ENCODE assay signal across 8 mouse cellular contexts in genomic region chr5:34549135-34549482, GRCm38 (mm10). TPM values are rescaled to one million over a fixed set of nuclear protein-coding genes. Genes with fewer than 3 reads are reported as not detected.
DNase-seq lines count a peak whose midpoint lies in the region; ATAC-seq and TF ChIP-seq lines count a peak whose summit lies in the region.

No protein-coding gene starts in this region.

- no peak for TF ChIP-seq CTCF in G1E (IDR thresholded peaks at IDR 0.05; ENCODE audit: low read depth, low read length)

- intact Hi-C loops in heart, postnatal 10 days (cut with DNase I), result loop anchor here (5.0 kb wide), 2 partner anchors 43 to 88 kb away; partner anchors contain the start of gene Mfsd10

- H3K27ac ChIP-seq in heart, embryonic 11.5 days (ENCODE audit: low read depth, low read length), result no peak overlapping the region
- no peak overlapping the region for H3K27ac ChIP-seq in hindbrain, embryonic 12.5 days

- no peak for DNase-seq in heart, postnatal 10 days
- no peak for DNase-seq in G1E (ENCODE audit: low spot score)
- peak; percentile 7 for DNase-seq in lung, postnatal 14 days
- no peak for DNase-seq in natural killer cell, adult 2 months (ENCODE audit: low spot score in 2 of 2)
- DNase-seq in cerebellum, adult 11 months, result no peak
- no peak for DNase-seq in frontal cortex, postnatal 25 days (ENCODE audit: low spot score in 2 of 2)

- peak overlapping the region; percentile 71 for H3K4me3 ChIP-seq in heart, embryonic 11.5 days (ENCODE audit: low read depth, low read length)
- peak overlapping the region; percentile 73 for H3K4me3 ChIP-seq in G1E (ENCODE audit: low read depth, low read length)
- H3K4me3 ChIP-seq in hindbrain, embryonic 12.5 days, result peak overlapping the region; percentile 79

- peak overlapping the region; percentile 89 for H3K9ac ChIP-seq in heart, embryonic 11.5 days (ENCODE audit: low read depth, low read length)
- H3K9ac ChIP-seq in hindbrain, embryonic 12.5 days, result peak overlapping the region; percentile 92

- H3K4me2 ChIP-seq in heart, embryonic 11.5 days, result peak overlapping the region; percentile 94
- H3K4me2 ChIP-seq in hindbrain, embryonic 12.5 days (replicated peaks), result peak overlapping the region; percentile 75

- H3K27me3 ChIP-seq in heart, embryonic 11.5 days (ENCODE audit: control insufficient read depth, insufficient read depth, low read length), result no peaks in the 10 kb centered on the region
- peaks cover 28% of the 10 kb centered on the region for H3K27me3 ChIP-seq in G1E (ENCODE audit: insufficient read depth, low read length)
- H3K27me3 ChIP-seq in hindbrain, embryonic 12.5 days, result no peaks in the 10 kb centered on the region

- 0 out of 2 replicates have a peak, but pooled peaks have one; percentile 22 for ATAC-seq in heart, embryonic 11.5 days (replicated peaks; ENCODE audit: insufficient number of reproducible peaks, low FRiP score, low TSS enrichment)
- ATAC-seq in G1E (ENCODE audit: extremely low read depth, insufficient number of reproducible peaks, low FRiP score, poor library complexity, severe bottlenecking), result no peak
- peak; percentile 17 for ATAC-seq in hindbrain, embryonic 12.5 days (ENCODE audit: low FRiP score)

- H3K9me3 ChIP-seq in heart, embryonic 11.5 days (replicated peaks; ENCODE audit: control insufficient read depth, low read length), result no peaks in the 10 kb centered on the region
- H3K9me3 ChIP-seq in G1E (replicated peaks), result no peaks in the 10 kb centered on the region
- H3K9me3 ChIP-seq in hindbrain, embryonic 12.5 days (replicated peaks), result no peaks in the 10 kb centered on the region

- no peaks in the 10 kb centered on the region for H3K4me1 ChIP-seq in heart, embryonic 11.5 days (ENCODE audit: control insufficient read depth, insufficient read depth, low read length)
- peaks cover 29% of the 10 kb centered on the region for H3K4me1 ChIP-seq in G1E (ENCODE audit: insufficient read depth, low read depth, low read length)
- peaks cover 16% of the 10 kb centered on the region for H3K4me1 ChIP-seq in hindbrain, embryonic 12.5 days

- 0 out of 2 replicates have a peak, but pooled peaks cover 4% of the 10 kb centered on the region for H3K36me3 ChIP-seq in heart, embryonic 11.5 days (ENCODE audit: control insufficient read depth, insufficient read depth, low read length)
- peaks cover 23% of the 10 kb centered on the region for H3K36me3 ChIP-seq in G1E (replicated peaks)
- H3K36me3 ChIP-seq in hindbrain, embryonic 12.5 days, result peaks cover 25% of the 10 kb centered on the region

- 24% methylated on average over 8 of the region's 8 CpGs for WGBS in heart, embryonic 11.5 days (ENCODE audit: insufficient replicate concordance)
- WGBS in hindbrain, embryonic 12.5 days, result 35% methylated on average over 8 of the region's 8 CpGs

RNA-seq across cellular contexts. Expression of gene Sh3bp2, which starts 23.5 kb away (rescaled TPM):
- 4.2 and 5.2 TPM in 2 replicates for polyA plus RNA-seq in heart, embryonic 11.5 days (2014; fragmentation: Nextera tagmentation; extraction: Ambion mirVana)
- 1 to 10 TPM; 3.6 to 6.7 TPM for total RNA-seq in heart, postnatal 10 days (2021)
- total RNA-seq in G1E (2014; fragmentation: Nextera tagmentation), result 2.2 and 3.1 TPM in 2 replicates
- 3.5 and 5.6 TPM in 2 replicates for total RNA-seq in G1E (2017)
- 5.7 and 6.7 TPM in 2 replicates for polyA plus RNA-seq in G1E (2012)
- 17.5 and 17.8 TPM in 2 replicates for polyA plus RNA-seq in hindbrain, embryonic 12.5 days (2016; fragmentation: Nextera tagmentation; extraction: Ambion mirVana)

RNA-seq across cellular contexts. Expression of gene Add1, which starts 24.4 kb away (rescaled TPM):
- polyA plus RNA-seq in heart, embryonic 11.5 days (2014; fragmentation: Nextera tagmentation; extraction: Ambion mirVana), result 166 and 173 TPM in 2 replicates
- 100 to 1,000 TPM; 187 to 196 TPM for total RNA-seq in heart, postnatal 10 days (2021)
- total RNA-seq in G1E (2014; fragmentation: Nextera tagmentation) (147 and 158 TPM in 2 replicates), G1E (2017) (95.2 and 103 TPM in 2 replicates)
- 257 TPM in 2 replicates for polyA plus RNA-seq in G1E (2012)
- 223 and 226 TPM in 2 replicates for polyA plus RNA-seq in hindbrain, embryonic 12.5 days (2016; fragmentation: Nextera tagmentation; extraction: Ambion mirVana)

RNA-seq across cellular contexts. Expression of gene Tnip2, which starts 35.3 kb away (rescaled TPM):
- 12.7 and 14.2 TPM in 2 replicates for polyA plus RNA-seq in heart, embryonic 11.5 days (2014; fragmentation: Nextera tagmentation; extraction: Ambion mirVana)
- 1 to 10 TPM; 7.8 to 9.1 TPM for total RNA-seq in heart, postnatal 10 days (2021)
- total RNA-seq in G1E (2014; fragmentation: Nextera tagmentation), result 5.4 and 11.1 TPM in 2 replicates
- total RNA-seq in G1E (2017), result 17.1 and 19.6 TPM in 2 replicates
- polyA plus RNA-seq in G1E (2012), result 4.8 and 4.9 TPM in 2 replicates
- polyA plus RNA-seq in hindbrain, embryonic 12.5 days (2016; fragmentation: Nextera tagmentation; extraction: Ambion mirVana), result 7.1 and 8.6 TPM in 2 replicates
